Mouse (Mus musculus) liver, adult 2 months (tissue): ENCODE results near the gene Pkn1.

ENCODE experiments used
- CTCF ChIP-seq: fragments of 200-500 bp; IDR thresholded peaks from 2 replicates; pipeline ENCODE4 v1.5.1; 2011; ENCODE audit warnings: low read depth, low read length, control low read depth
- POLR2A ChIP-seq: fragments of 200-500 bp; IDR thresholded peaks from 2 replicates; pipeline ENCODE4 v1.6.1; 2011; ENCODE audit warnings: low read length, control low read depth; ENCODE audit not compliant: insufficient read depth; ENCODE audit errors: extremely low read depth

GRCm38 (mm10) chr8:83654725-83655124 lies 44.3 kb downstream of the Pkn1 start:
- TF ChIP-seq POLR2A (no peak), CTCF (no peak)
